Mouse (Mus musculus) MEL (cell line): ENCODE data around the gene Abcc8. TPM values are rescaled to one million over a fixed set of nuclear protein-coding genes. Genes with fewer than 3 reads are reported as not detected.

ENCODE experiments used
- DNase-seq: peaks from one replicate; pipeline ENCODE4 v3.0.0; 2011; ENCODE audit warnings: low read depth, low spot score
- H3K27ac ChIP-seq: 2 replicates; pipeline ENCODE4 v1.5.1; 2012; ENCODE audit warnings: low read depth, mild to moderate bottlenecking, control low read depth, low read length, moderate library complexity; ENCODE audit not compliant: control insufficient read depth
- H3K27me3 ChIP-seq, 2 experiments: fragments of 150-350 bp in 1 of 2; sonication (generic) in 1 of 2; 2 replicates each; pipeline ENCODE4 v1.6.1; 2012; ENCODE audit warnings: low read length in 2 of 2, mild to moderate bottlenecking in 2 of 2, improper control_type of control experiment in 1 of 2, moderate library complexity in 1 of 2; ENCODE audit not compliant: insufficient read depth in 2 of 2, control insufficient read depth in 1 of 2
- H3K36me3 ChIP-seq, 2 experiments: 2 replicates each; pipeline ENCODE4 v1.6.1; 2012 to 2014; ENCODE audit warnings: low read length in 2 of 2, improper control_type of control experiment in 1 of 2, inconsistent platforms in 1 of 2, mild to moderate bottlenecking in 1 of 2; ENCODE audit not compliant: insufficient read depth in 2 of 2, control insufficient read depth in 1 of 2
- H3K4me1 ChIP-seq, 2 experiments: fragments of 150-350 bp in 1 of 2; sonication (generic) in 1 of 2; 2 replicates each; pipeline ENCODE4 v1.6.1; 2012; ENCODE audit warnings: low read length in 2 of 2, improper control_type of control experiment in 1 of 2, mild to moderate bottlenecking in 1 of 2; ENCODE audit not compliant: insufficient read depth in 2 of 2, control insufficient read depth in 1 of 2
- H3K4me3 ChIP-seq, 2 experiments: fragments of 150-350 bp in 1 of 2; sonication (generic) in 1 of 2; 2 replicates each; pipeline ENCODE4 v1.5.1; 2012; ENCODE audit warnings: low read depth in 2 of 2, low read length in 2 of 2, mild to moderate bottlenecking in 2 of 2, moderate library complexity in 2 of 2, control low read depth in 1 of 2, improper control_type of control experiment in 1 of 2; ENCODE audit not compliant: control insufficient read depth in 1 of 2, insufficient read depth in 1 of 2
- H3K79me2 ChIP-seq: 2 replicates; pipeline ENCODE4 v1.6.1; 2012; ENCODE audit warnings: mild to moderate bottlenecking, low read length, moderate library complexity; ENCODE audit not compliant: control insufficient read depth, poor library complexity, insufficient read depth
- H3K9ac ChIP-seq: 2 replicates; pipeline ENCODE4 v1.6.1; 2012; ENCODE audit warnings: low read depth, mild to moderate bottlenecking, control low read depth, low read length, moderate library complexity; ENCODE audit not compliant: control insufficient read depth, poor library complexity, severe bottlenecking
- H3K9me3 ChIP-seq: fragments of 150-350 bp; sonication (generic); replicated peaks from 2 replicates; pipeline ENCODE4 v1.6.1; 2012; ENCODE audit warnings: mild to moderate bottlenecking, low read length, improper control_type of control experiment, moderate library complexity; ENCODE audit not compliant: insufficient read depth
- BHLHE40 ChIP-seq: IDR thresholded peaks from 2 replicates; pipeline ENCODE4 v1.6.1; 2012; ENCODE audit warnings: low read depth, mild to moderate bottlenecking, inconsistent platforms, low read length, improper control_type of control experiment, borderline replicate concordance
- CHD1 ChIP-seq: IDR thresholded peaks from 2 replicates; pipeline ENCODE4 v1.6.1; 2012; ENCODE audit warnings: low read depth, mild to moderate bottlenecking, inconsistent platforms, low read length, improper control_type of control experiment
- CHD2 ChIP-seq: IDR thresholded peaks from 2 replicates; pipeline ENCODE4 v1.6.1; 2011; ENCODE audit warnings: low read length, improper control_type of control experiment
- CTCF ChIP-seq, 3 experiments: IDR thresholded peaks in 2 of 3; conservative IDR thresholded peaks in 1 of 3; 2 replicates each; pipeline ENCODE4 v1.5.1; 2011 to 2012; ENCODE audit warnings: low read length in 3 of 3, low read depth in 2 of 3, mild to moderate bottlenecking in 2 of 3, improper control_type of control experiment in 1 of 3, inconsistent platforms in 1 of 3, mixed read lengths in 1 of 3, moderate library complexity in 1 of 3; ENCODE audit not compliant: control insufficient read depth in 1 of 3, insufficient read depth in 1 of 3, poor library complexity in 1 of 3, severe bottlenecking in 1 of 3
- E2F4 ChIP-seq: IDR thresholded peaks from 2 replicates; pipeline ENCODE4 v1.6.1; 2011; ENCODE audit warnings: low read depth, low read length, improper control_type of control experiment, borderline replicate concordance
- ELF1 ChIP-seq: IDR thresholded peaks from 2 replicates; pipeline ENCODE4 v1.6.1; 2014; ENCODE audit warnings: low read depth, mild to moderate bottlenecking, inconsistent platforms, low read length, improper control_type of control experiment, moderate library complexity
- EP300 ChIP-seq, 2 experiments: IDR thresholded peaks; 2 replicates each; pipeline ENCODE4 v1.6.1; 2011; ENCODE audit warnings: improper control_type of control experiment in 2 of 2, low read length in 2 of 2, low read depth in 1 of 2, mild to moderate bottlenecking in 1 of 2
- GATA1 ChIP-seq: IDR thresholded peaks from 2 replicates; pipeline ENCODE4 v1.6.1; 2011; ENCODE audit warnings: low read depth, low read length, improper control_type of control experiment
- HCFC1 ChIP-seq: IDR thresholded peaks from 2 replicates; pipeline ENCODE4 v1.6.1; 2012; ENCODE audit warnings: low read depth, mild to moderate bottlenecking, inconsistent platforms, low read length, improper control_type of control experiment, moderate library complexity
- MAX ChIP-seq: IDR thresholded peaks from 2 replicates; pipeline ENCODE4 v1.6.1; 2011; ENCODE audit warnings: low read length, improper control_type of control experiment
- MAZ ChIP-seq: IDR thresholded peaks from 2 replicates; pipeline ENCODE4 v1.6.1; 2012; ENCODE audit warnings: low read depth, mild to moderate bottlenecking, inconsistent platforms, low read length, improper control_type of control experiment
- MEF2A ChIP-seq: IDR thresholded peaks from 2 replicates; pipeline ENCODE4 v1.6.1; 2014; ENCODE audit warnings: low read depth, mild to moderate bottlenecking, inconsistent platforms, low read length, improper control_type of control experiment; ENCODE audit not compliant: poor library complexity, insufficient replicate concordance, severe bottlenecking; ENCODE audit errors: extremely low read depth
- POLR2AphosphoS2 ChIP-seq: IDR thresholded peaks from 2 replicates; pipeline ENCODE4 v1.6.1; 2011; ENCODE audit warnings: low read length, improper control_type of control experiment
- SIN3A ChIP-seq: IDR thresholded peaks from 2 replicates; pipeline ENCODE4 v1.6.1; 2012; ENCODE audit warnings: low read length, improper control_type of control experiment, inconsistent platforms
- SMC3 ChIP-seq: IDR thresholded peaks from 2 replicates; pipeline ENCODE4 v1.6.1; 2011; ENCODE audit warnings: low read depth, low read length, improper control_type of control experiment
- TBP ChIP-seq: IDR thresholded peaks from 2 replicates; pipeline ENCODE4 v1.8.0; 2011; ENCODE audit warnings: low read depth, low read length, improper control_type of control experiment
- USF2 ChIP-seq, 2 experiments: IDR thresholded peaks; 2 replicates each; pipeline ENCODE4 v1.6.1; 2011 to 2012; ENCODE audit warnings: improper control_type of control experiment in 2 of 2, low read length in 2 of 2, borderline replicate concordance in 1 of 2, inconsistent platforms in 1 of 2, low read depth in 1 of 2, mild to moderate bottlenecking in 1 of 2; ENCODE audit not compliant: insufficient read depth in 1 of 2
- ZC3H11A ChIP-seq: IDR thresholded peaks from 2 replicates; pipeline ENCODE4 v1.6.1; 2012; ENCODE audit warnings: low read depth, mild to moderate bottlenecking, inconsistent platforms, low read length, improper control_type of control experiment
- ZMIZ1 ChIP-seq: IDR thresholded peaks from 2 replicates; pipeline ENCODE4 v1.6.1; 2012; ENCODE audit warnings: low read depth, mild to moderate bottlenecking, inconsistent platforms, low read length, improper control_type of control experiment, moderate library complexity
- polyA plus RNA-seq, 2 experiments: library from polyadenylated mRNA; stranded (reverse) in 1 of 2; unstranded in 1 of 2; fragments of >175 nt in 1 of 2; fragments of >200 nt in 1 of 2; gene quantifications; 2 replicates each; pipeline versions ENCODE4 v1.2.1 to v1.2.4; 2012; ENCODE audit warnings: low replicate concordance in 2 of 2, low read depth in 1 of 2; ENCODE audit not compliant: insufficient read length in 2 of 2, insufficient read depth in 1 of 2, missing spikeins in 1 of 2
- total RNA-seq: library from RNA; depleted of rRNA; stranded (reverse); fragments of 300-350 nt; gene quantifications from 2 replicates; pipeline ENCODE4 v1.2.3, GENCODE M21; 2012

Abcc8 gene
- total and polyA plus RNA-seq, 3 experiments, result not detected

- no peaks in the 10 kb centered on the region; a peak in 1 of 4 replicates for H3K27me3 ChIP-seq
- TF ChIP-seq CHD2, result no peak
- no peak for TF ChIP-seq GATA1
- TF ChIP-seq, all 39 proteins: peak for 0
- no peaks in the 10 kb centered on the region for H3K79me2 ChIP-seq
Measured at GRCm38 (mm10) chr7:46131806-46132205, 48.0 kb downstream of the Abcc8 start.

GRCm38 (mm10) chr7:46131266-46131665 lies 48.6 kb downstream of the Abcc8 start:
- no peaks in the 10 kb centered on the region for H3K9me3 ChIP-seq
- H3K4me3 ChIP-seq, result no peak overlapping the region
- no peaks in the 10 kb centered on the region for H3K79me2 ChIP-seq
- DNase-seq, result no peak
- H3K27me3 ChIP-seq, result no peaks in the 10 kb centered on the region; a peak in 1 of 4 replicates
- no peak overlapping the region for H3K9ac ChIP-seq
- TF ChIP-seq ZMIZ1 (no peak), TBP (no peak), MAZ (no peak), HCFC1 (no peak), GATA1 (no peak), E2F4 (no peak), CTCF (IDR thresholded peaks at IDR 0.05 in 2 of 3, conservative IDR thresholded peaks at IDR 0.05 in 1 of 3; ENCODE audit: control insufficient read depth in 1 of 3, insufficient read depth in 1 of 3, low read depth in 2 of 3, low read length in 3 of 3, poor library complexity in 1 of 3, severe bottlenecking in 1 of 3) (no peak), MAX (no peak), SMC3 (no peak), USF2 (IDR thresholded peaks at IDR 0.05; ENCODE audit: borderline replicate concordance in 1 of 2, insufficient read depth in 1 of 2, low read depth in 1 of 2, low read length in 2 of 2) (no peak), SIN3A (no peak), POLR2AphosphoS2 (no peak), BHLHE40 (no peak), ELF1 (no peak), EP300 (IDR thresholded peaks at IDR 0.05; ENCODE audit: low read depth in 1 of 2, low read length in 2 of 2) (no peak), MEF2A (no peak), CHD1 (no peak), ZC3H11A (no peak)
- H3K36me3 ChIP-seq, result no peaks in the 10 kb centered on the region
- H3K27ac ChIP-seq, result no peak overlapping the region
- H3K4me1 ChIP-seq, result no peaks in the 10 kb centered on the region

More at GRCm38 (mm10) chr7:46131806-46132205, 48.0 kb downstream of the Abcc8 start:
- Histone ChIP-seq H3K36me3 (no peaks in the 10 kb centered on the region), H3K9me3 (no peaks in the 10 kb centered on the region), H3K4me1 (no peaks in the 10 kb centered on the region), H3K27ac (no peak overlapping the region), H3K4me3 (no peak overlapping the region), H3K9ac (no peak overlapping the region)
- DNase-seq, result no peak
